Mouse (Mus musculus) urinary bladder, adult 18-20 months (tissue): ENCODE measurements around the gene Alg3.

Experiments
- DNase-seq, 2 experiments: peaks; one replicate each; pipeline ENCODE4 v3.0.0; 2022; ENCODE audit warnings: low spot score in 2 of 2, mixed read lengths in 2 of 2

Alg3 gene

GRCm38 (mm10) chr16:20610501-20611356 is 806 bp downstream of the Alg3 start:
- peak; percentile 54 to 73 for DNase-seq

GRCm38 (mm10) chr16:20604705-20605104 is 6.8 kb downstream of the Alg3 start:
- DNase-seq = no peak

GRCm38 (mm10) chr16:20600511-20600910 is 11.0 kb downstream of the Alg3 start:
- no peak for DNase-seq

- DNase-seq = no peak
Observed at GRCm38 (mm10) chr16:20596687-20597441, 14.7 kb downstream of the Alg3 start.

GRCm38 (mm10) chr16:20595737-20596136 is 15.8 kb downstream of the Alg3 start:
- no peak for DNase-seq

GRCm38 (mm10) chr16:20595060-20595673 is 16.4 kb downstream of the Alg3 start:
- DNase-seq = no peak

- no peak for DNase-seq
Observed at GRCm38 (mm10) chr16:20591076-20591705, 20.3 kb downstream of the Alg3 start.

- no peak for DNase-seq
Observed at GRCm38 (mm10) chr16:20590680-20591038, 20.9 kb downstream of the Alg3 start.

- DNase-seq = no peak
Observed at GRCm38 (mm10) chr16:20589939-20590679, 21.4 kb downstream of the Alg3 start.

- no peak for DNase-seq
Observed at GRCm38 (mm10) chr16:20589366-20589938, 22.1 kb downstream of the Alg3 start, which contains the start of gene Vwa5b2. Vwa5b2 (plus strand) TSS chr16:20589471.

- no peak for DNase-seq
Observed at GRCm38 (mm10) chr16:20565075-20565474, 46.5 kb downstream of the Alg3 start.

- DNase-seq = no peak
Observed at GRCm38 (mm10) chr16:20557381-20557780, 54.2 kb downstream of the Alg3 start.
